Mouse (Mus musculus) hindbrain, embryonic 15.5 days (tissue): Measurements from ENCODE around the gene Tmem79. TPM values are rescaled to one million over a fixed set of nuclear protein-coding genes. Genes with fewer than 3 reads are reported as not detected.
"Not testable (repeated sequence)": the region's sequence is repeated elsewhere in the genome, so short reads cannot be mapped to it uniquely, and the experiment has no call there.

Experiments
- ATAC-seq: fragments of 200-750 bp; cut with Nextera tagmentation; 2 replicates; pipeline ENCODE4 v1.8.0; 2017; ENCODE audit warnings: low read depth, moderate number of reproducible peaks, moderate TSS enrichment; ENCODE audit not compliant: low FRiP score
- H3K27ac ChIP-seq: fragments of 300-500 bp; sonication (generic); replicated peaks from 2 replicates; pipeline ENCODE4 v1.5.1; 2015; ENCODE audit warnings: mild to moderate bottlenecking, inconsistent platforms
- H3K27me3 ChIP-seq: fragments of 300-500 bp; sonication (generic); 2 replicates; pipeline ENCODE4 v1.6.1; 2015; ENCODE audit warnings: control low read depth, inconsistent platforms
- H3K36me3 ChIP-seq: fragments of 300-500 bp; sonication (generic); 2 replicates; pipeline ENCODE4 v1.6.1; 2015; ENCODE audit warnings: control low read depth, inconsistent platforms
- H3K4me1 ChIP-seq: fragments of 300-500 bp; sonication (generic); replicated peaks from 2 replicates; pipeline ENCODE4 v1.6.1; 2015; ENCODE audit warnings: control low read depth, inconsistent platforms
- H3K4me2 ChIP-seq: fragments of 300-500 bp; sonication (generic); 2 replicates; pipeline ENCODE4 v1.6.1; 2015; ENCODE audit warnings: moderate library complexity, mild to moderate bottlenecking, inconsistent platforms
- H3K4me3 ChIP-seq: fragments of 300-500 bp; sonication (generic); 2 replicates; pipeline ENCODE4 v1.5.1; 2015; ENCODE audit warnings: mild to moderate bottlenecking, inconsistent platforms
- H3K9ac ChIP-seq: fragments of 300-500 bp; sonication (generic); 2 replicates; pipeline ENCODE4 v1.6.1; 2015; ENCODE audit warnings: inconsistent platforms
- H3K9me3 ChIP-seq: fragments of 300-500 bp; sonication (generic); 2 replicates; pipeline ENCODE4 v1.6.1; 2016; ENCODE audit warnings: control low read depth, inconsistent platforms
- WGBS: fragments of 180-500 bp; shearing (Covaris S2); methylation state at CpG from one replicate; pipeline ENCODE4 v1.1.7; 2015; 5-methylcytosine and 5-hydroxymethylcytosine counted together
- polyA plus RNA-seq: library from polyadenylated mRNA; unstranded; fragments of >200 nt; fragmentation: Nextera tagmentation; extraction: Ambion mirVana; gene quantifications from 2 replicates; pipeline ENCODE4 v1.2.1, GENCODE M21; 2015

Tmem79 gene
- polyA plus RNA-seq, 1 experiment from 2014 or later = 1.7 TPM

DNA sequence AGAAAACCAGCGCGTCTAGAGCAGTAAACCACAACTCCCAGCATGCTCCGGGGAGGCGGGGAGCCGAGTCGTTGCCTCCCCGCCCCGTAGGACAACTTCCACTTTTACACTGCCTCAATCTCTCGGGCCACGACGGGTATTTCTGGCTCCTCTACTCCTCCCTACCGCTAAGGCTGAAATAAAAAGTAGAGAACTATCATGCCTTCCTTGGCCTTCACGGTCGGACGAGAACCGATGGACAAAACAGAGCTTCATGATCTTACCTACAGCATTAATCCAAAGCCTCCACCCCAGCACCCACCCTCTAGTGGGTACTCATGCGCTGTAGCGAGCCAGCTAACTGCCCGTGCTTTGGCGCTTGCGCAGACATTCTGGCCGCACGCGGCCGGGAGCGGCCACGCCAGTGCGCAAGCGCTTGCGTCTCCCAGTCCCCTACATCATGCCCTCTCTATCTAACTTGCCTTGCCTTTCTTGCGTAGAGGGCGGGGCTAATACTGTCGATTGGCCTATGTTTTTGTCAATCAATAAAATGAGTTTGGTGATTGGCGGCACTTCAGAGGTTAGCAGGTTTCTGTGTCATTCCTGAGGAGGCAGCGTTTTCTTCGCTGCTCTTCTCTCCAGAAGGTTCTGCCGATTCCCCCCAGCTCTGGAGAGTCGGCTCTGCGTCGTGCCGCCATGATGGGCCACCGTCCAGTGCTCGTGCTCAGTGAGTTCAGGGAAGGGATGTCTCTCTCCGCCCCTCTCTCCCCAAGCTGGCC, 39.2 kb downstream of the Tmem79 start, which contains the start of the genes Tsacc and Cct3:
Tsacc (minus strand) TSS at position 439 of the 758 bp plus-strand sequence.
Cct3 (plus strand) TSS at position 556 of the 758 bp plus-strand sequence.
- H3K4me3 ChIP-seq = peak within 1 kb of the TSS; percentile 76
- no peaks in the 10 kb centered on the region for H3K27me3 ChIP-seq
- peaks cover 26% of the 10 kb centered on the region for H3K4me1 ChIP-seq
- WGBS = under 1% methylated on average over 44 of the region's 44 CpGs
- H3K27ac ChIP-seq = peak within 1 kb of the TSS; percentile 94
- peak; percentile 99 for ATAC-seq
- no peaks in the 10 kb centered on the region for H3K9me3 ChIP-seq
- peak within 1 kb of the TSS; percentile 78 for H3K4me2 ChIP-seq
- peaks cover 26% of the 10 kb centered on the region for H3K36me3 ChIP-seq
- H3K9ac ChIP-seq = peak within 1 kb of the TSS; percentile 85

GRCm38 (mm10) chr3:88296110-88296560, 39.8 kb downstream of the Tmem79 start:
- WGBS = 1% methylated on average over 12 of the region's 12 CpGs
- Histone ChIP-seq H3K9ac (peak overlapping the region; percentile 57), H3K27ac (peak overlapping the region; percentile 88), H3K27me3 (no peaks in the 10 kb centered on the region), H3K4me3 (peak overlapping the region; percentile 76), H3K36me3 (peaks cover 20% of the 10 kb centered on the region), H3K9me3 (no peaks in the 10 kb centered on the region), H3K4me2 (peak overlapping the region; percentile 74), H3K4me1 (peaks cover 26% of the 10 kb centered on the region)
- peak; percentile 13; the same call in 1 of the 2 replicates for ATAC-seq

GRCm38 (mm10) chr3:88295272-88295671, 40.7 kb downstream of the Tmem79 start:
- 76% methylated on average over 1 of the region's 1 CpGs for WGBS
- H3K36me3 ChIP-seq = peaks cover 11% of the 10 kb centered on the region
- H3K27me3 ChIP-seq, H3K27ac ChIP-seq, ATAC-seq, H3K9me3 ChIP-seq: not testable (repeated sequence)
- H3K4me2 ChIP-seq = peak overlapping the region; percentile 74
- peaks cover 26% of the 10 kb centered on the region for H3K4me1 ChIP-seq
- H3K9ac ChIP-seq = peak overlapping the region; percentile 57; the same call in 1 of the 2 replicates
- peak overlapping the region; percentile 76; the same call in 1 of the 2 replicates for H3K4me3 ChIP-seq

DNA sequence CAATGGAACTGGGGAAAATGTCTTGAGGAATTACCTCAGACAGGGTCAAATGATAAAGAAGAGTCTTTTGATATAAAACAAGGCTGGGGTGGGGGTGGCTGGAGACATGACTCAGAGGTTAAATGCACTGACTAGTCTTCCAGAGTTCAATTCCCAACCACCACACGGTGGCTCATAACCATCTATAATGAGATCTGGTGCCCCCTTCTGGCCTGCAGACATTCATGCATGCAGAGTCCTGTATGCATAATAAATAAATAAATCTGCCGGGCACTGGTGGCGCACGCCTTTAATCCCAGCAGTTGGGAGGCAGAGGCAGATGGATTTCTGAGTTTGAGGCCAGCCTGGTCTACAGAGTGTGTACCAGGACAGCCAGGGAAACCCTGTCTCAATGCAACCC, 44.0 kb downstream of the Tmem79 start:
- no peaks in the 10 kb centered on the region for H3K9me3 ChIP-seq
- no peak for ATAC-seq

DNA sequence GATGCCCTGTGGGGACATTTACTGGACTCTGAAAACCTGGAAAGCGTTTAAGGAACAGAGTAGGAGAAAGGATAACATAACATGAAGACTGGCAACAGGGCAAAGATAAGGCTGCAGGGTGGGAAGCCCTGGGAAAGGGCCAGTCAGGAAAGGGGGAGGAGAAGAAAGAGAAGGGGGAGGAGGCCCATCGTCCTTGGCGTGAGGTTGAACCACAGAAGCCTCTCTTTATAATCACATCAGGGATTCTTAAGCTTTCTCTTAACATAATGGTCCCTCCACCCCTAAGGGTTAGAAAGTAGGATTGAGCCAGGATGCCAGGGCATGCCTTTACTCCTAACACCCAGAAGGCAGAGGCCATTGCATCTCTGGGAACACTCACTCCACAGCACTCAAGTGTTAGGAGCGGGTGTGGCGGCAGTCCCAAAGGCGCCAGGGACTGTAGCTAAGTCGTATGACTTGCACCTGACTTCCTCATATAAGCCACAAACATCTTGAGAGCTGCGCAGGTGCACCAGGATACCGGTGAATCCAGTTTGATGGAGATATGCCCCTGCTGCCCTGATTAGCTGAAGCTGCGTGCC, 47.7 kb downstream of the Tmem79 start:
- ATAC-seq, H3K4me3 ChIP-seq, H3K4me1 ChIP-seq, H3K4me2 ChIP-seq, H3K9me3 ChIP-seq, H3K9ac ChIP-seq, H3K27ac ChIP-seq, H3K27me3 ChIP-seq, H3K36me3 ChIP-seq: not testable (repeated sequence)
- 85% methylated on average over 9 of the region's 10 CpGs for WGBS

More for the DNA sequence above, 44.0 kb downstream of the Tmem79 start:
- Histone ChIP-seq H3K36me3 (no peaks in the 10 kb centered on the region), H3K4me1 (peaks cover 7% of the 10 kb centered on the region), H3K27me3 (no peaks in the 10 kb centered on the region), H3K27ac (no peak overlapping the region), H3K4me2 (no peak overlapping the region), H3K4me3 (no peak overlapping the region), H3K9ac (no peak overlapping the region)
- 43% methylated on average over 4 of the region's 4 CpGs for WGBS

DNA sequence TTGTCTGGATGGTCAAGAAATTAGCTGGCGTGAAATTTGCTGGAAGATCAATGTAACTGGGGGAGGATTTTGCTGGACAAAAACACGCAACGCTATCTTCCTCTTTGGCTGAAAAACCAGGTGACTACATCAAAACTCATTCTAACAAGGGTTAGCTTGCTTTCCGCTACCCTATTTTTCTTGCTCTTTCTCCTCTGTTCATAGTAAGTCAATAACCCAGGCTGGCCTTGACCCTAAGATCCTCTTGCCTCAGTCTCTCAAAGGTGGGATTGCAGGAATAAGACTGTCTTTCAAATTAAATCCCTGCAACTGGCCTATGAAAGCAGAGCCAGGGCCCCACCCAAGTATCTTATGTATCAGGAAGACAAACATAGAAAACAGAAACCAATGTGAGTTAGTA, 48.8 kb downstream of the Tmem79 start, which contains the start of gene Gm38392:
Gm38392 (minus strand) TSS at position 101 of the 400 bp plus-strand sequence.
- 100% methylated on average over 4 of the region's 4 CpGs for WGBS
- H3K9me3 ChIP-seq = no peaks in the 10 kb centered on the region
- no peak within 1 kb of the TSS for H3K4me3 ChIP-seq
- no peak within 1 kb of the TSS for H3K9ac ChIP-seq
- H3K4me1 ChIP-seq = no peaks in the 10 kb centered on the region
- ATAC-seq = no peak
- H3K4me2 ChIP-seq = no peak within 1 kb of the TSS
- no peak within 1 kb of the TSS for H3K27ac ChIP-seq
- no peaks in the 10 kb centered on the region for H3K27me3 ChIP-seq
- H3K36me3 ChIP-seq = no peaks in the 10 kb centered on the region

- not testable (repeated sequence) for H3K4me1 ChIP-seq, H3K9me3 ChIP-seq, H3K4me3 ChIP-seq, H3K27ac ChIP-seq, H3K36me3 ChIP-seq, H3K9ac ChIP-seq, ATAC-seq, H3K4me2 ChIP-seq, H3K27me3 ChIP-seq
- 100% methylated on average over 2 of the region's 2 CpGs for WGBS
Observed at GRCm38 (mm10) chr3:88285565-88285895, 50.4 kb downstream of the Tmem79 start.

DNA sequence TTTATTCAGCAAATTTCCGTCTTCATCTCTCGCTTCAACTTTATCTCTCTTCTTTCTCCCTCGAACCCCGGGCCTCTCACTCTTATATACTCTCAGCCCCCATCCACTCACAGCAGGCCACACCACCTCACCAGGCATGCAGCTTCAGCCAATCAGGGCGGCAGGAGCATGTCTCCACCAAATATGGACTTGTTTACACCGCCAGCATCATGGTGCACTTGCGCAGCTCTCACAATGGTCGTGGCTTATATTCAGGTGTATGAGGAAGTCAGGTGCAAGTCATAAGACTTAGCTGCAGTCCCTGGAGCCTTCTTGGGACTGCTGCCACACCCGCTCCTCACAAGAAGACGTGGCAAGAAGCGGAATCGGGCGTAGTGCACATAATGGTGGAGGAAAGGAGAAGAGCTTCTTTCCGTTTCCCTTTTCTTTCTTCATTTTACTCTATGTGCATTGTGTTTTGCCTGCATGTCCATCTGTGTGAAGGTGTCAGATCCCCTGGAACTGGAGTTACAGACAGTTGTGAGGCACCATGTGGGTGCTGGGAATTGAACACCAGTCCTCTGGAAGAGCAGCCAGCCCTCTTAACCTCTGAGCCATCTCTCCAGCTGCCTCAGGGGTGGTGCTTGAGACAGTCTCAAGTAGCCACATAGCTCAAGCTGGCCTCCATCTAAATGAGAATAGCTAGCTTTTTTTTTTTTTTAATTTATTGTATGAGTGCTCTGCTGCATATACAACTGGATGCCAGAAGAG, 51.0 kb downstream of the Tmem79 start:
- 97% methylated on average over 14 of the region's 14 CpGs for WGBS
- not testable (repeated sequence) for ATAC-seq, H3K4me3 ChIP-seq

GRCm38 (mm10) chr3:88281141-88281916, 54.6 kb downstream of the Tmem79 start:
- H3K4me2 ChIP-seq, H3K4me3 ChIP-seq, H3K36me3 ChIP-seq, H3K4me1 ChIP-seq, H3K27me3 ChIP-seq, H3K9ac ChIP-seq, H3K9me3 ChIP-seq, H3K27ac ChIP-seq, ATAC-seq: not testable (repeated sequence)
- 62% methylated on average over 11 of the region's 11 CpGs for WGBS

More for the DNA sequence above, 51.0 kb downstream of the Tmem79 start:
- H3K4me2 ChIP-seq, H3K4me1 ChIP-seq, H3K27ac ChIP-seq, H3K9ac ChIP-seq, H3K36me3 ChIP-seq, H3K27me3 ChIP-seq, H3K9me3 ChIP-seq: not testable (repeated sequence)

GRCm38 (mm10) chr3:88280035-88280434, 55.9 kb downstream of the Tmem79 start:
- ATAC-seq = no peak
- H3K4me2 ChIP-seq = no peak overlapping the region
- no peaks in the 10 kb centered on the region for H3K36me3 ChIP-seq
- H3K9me3 ChIP-seq = no peaks in the 10 kb centered on the region
- no peak overlapping the region for H3K4me3 ChIP-seq
- H3K27me3 ChIP-seq = no peaks in the 10 kb centered on the region
- H3K9ac ChIP-seq = no peak overlapping the region
- H3K4me1 ChIP-seq = no peaks in the 10 kb centered on the region
- no peak overlapping the region for H3K27ac ChIP-seq
- 92% methylated on average over 2 of the region's 2 CpGs for WGBS
